Mouse (Mus musculus) megakaryocyte, embryonic 14.5 days (primary cell): ENCODE measurements around the gene Ap3b1.

Source experiments
- FLI1 ChIP-seq: IDR thresholded peaks from 2 replicates; pipeline ENCODE4 v1.6.1; 2012; ENCODE audit warnings: low read length, inconsistent platforms, mixed read lengths
- GATA1 ChIP-seq: IDR thresholded peaks from 3 replicates; pipeline ENCODE4 v1.6.1; 2012; ENCODE audit warnings: mixed read lengths, low read length, inconsistent platforms, borderline replicate concordance

DNA sequence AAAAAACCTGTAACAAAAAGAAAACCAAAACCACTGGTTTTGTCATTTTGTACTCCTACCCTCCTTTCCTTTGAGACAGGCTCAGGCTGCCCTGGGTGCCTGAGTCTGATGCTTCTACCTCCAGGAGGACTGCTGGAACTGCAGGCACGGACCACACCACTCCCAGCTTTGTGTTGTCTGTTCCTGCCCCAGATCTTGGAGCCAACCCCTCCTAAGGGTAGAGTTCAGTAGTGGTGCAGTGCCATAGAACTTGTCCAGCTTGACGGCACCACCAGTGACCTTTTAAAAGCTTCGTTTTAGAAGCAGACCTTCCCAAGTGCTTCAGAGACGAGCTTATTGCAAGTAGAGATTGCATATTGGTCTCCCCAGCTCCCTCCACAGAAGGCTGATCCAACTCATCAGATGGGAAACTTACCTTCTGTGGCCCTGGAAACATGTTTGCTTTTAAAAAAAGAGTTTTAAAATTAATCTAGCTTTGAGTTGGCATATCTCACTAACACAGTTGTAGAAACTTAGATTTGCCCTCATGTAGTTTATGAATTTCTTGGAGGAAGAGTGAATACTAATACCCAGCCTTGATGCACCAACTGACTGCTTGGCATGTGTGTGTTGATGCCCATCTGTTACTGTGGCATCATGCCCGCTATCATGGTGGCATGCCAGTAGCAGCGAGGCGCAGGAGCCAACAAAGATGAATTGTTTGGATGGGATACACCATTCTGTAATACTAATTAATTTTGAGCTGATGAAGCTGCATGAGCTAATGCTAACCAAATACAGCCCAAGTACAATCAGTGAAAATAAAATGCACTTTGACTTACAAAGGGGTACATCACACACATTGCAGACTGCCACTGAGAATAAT, 17.0 kb downstream of the Ap3b1 start:
- TF ChIP-seq GATA1 = no peak
- no peak for TF ChIP-seq FLI1
